ENCODE assay signal across 24 mouse cellular contexts in genomic region chr5:7532686-7533199, GRCm38 (mm10).
DNase-seq lines count a peak whose midpoint lies in the region; ATAC-seq lines count a peak whose summit lies in the region.
"Had no signal": no experiment of that assay in that cellular context is flagged by ENCODE, and none has a peak within 500 bp of the region (broad histone marks: within the 10 kb centered on the region; RNA-seq: fewer than 3 reads in every experiment).

No protein-coding gene starts in this region.

- H3K27ac ChIP-seq in hindbrain, embryonic 11.5 days (ENCODE audit: low read depth, low read length) = no peak overlapping the region
- H3K27ac ChIP-seq in hindbrain, embryonic 10.5 days = no peak overlapping the region
- H3K27ac ChIP-seq in hindbrain, embryonic 14.5 days = no peak overlapping the region
- no peak overlapping the region for H3K27ac ChIP-seq in hindbrain, embryonic 12.5 days
- no peak overlapping the region for H3K27ac ChIP-seq in neural tube, embryonic 14.5 days (ENCODE audit: low read depth, low read length)
- H3K27ac ChIP-seq in neural tube, embryonic 15.5 days (replicated peaks) = no peak overlapping the region
- H3K27ac ChIP-seq: embryonic facial prominence, embryonic 10.5 days; embryonic facial prominence, embryonic 12.5 days had no signal

- H3K9me3 ChIP-seq in hindbrain, embryonic 11.5 days (ENCODE audit: control insufficient read depth, low read length) = no peaks in the 10 kb centered on the region
- H3K9me3 ChIP-seq in hindbrain, embryonic 10.5 days = no peaks in the 10 kb centered on the region
- H3K9me3 ChIP-seq in hindbrain, embryonic 14.5 days (ENCODE audit: control insufficient read depth, low read length) = no peaks in the 10 kb centered on the region
- no peaks in the 10 kb centered on the region for H3K9me3 ChIP-seq in hindbrain, embryonic 12.5 days (replicated peaks)
- no peaks in the 10 kb centered on the region for H3K9me3 ChIP-seq in neural tube, embryonic 14.5 days (ENCODE audit: control insufficient read depth, low read length)
- H3K9me3 ChIP-seq in neural tube, embryonic 15.5 days (replicated peaks) = no peaks in the 10 kb centered on the region
- H3K9me3 ChIP-seq: embryonic facial prominence, embryonic 10.5 days; embryonic facial prominence, embryonic 12.5 days; G1E had no signal

- 95% methylated on average over 1 of the region's 1 CpGs for WGBS in hindbrain, embryonic 11.5 days
- WGBS in hindbrain, embryonic 10.5 days = 85% methylated on average over 1 of the region's 1 CpGs
- 77% methylated on average over 1 of the region's 1 CpGs for WGBS in hindbrain, embryonic 14.5 days
- WGBS in hindbrain, embryonic 12.5 days = 63% methylated on average over 1 of the region's 1 CpGs
- WGBS in neural tube, embryonic 14.5 days = 95% methylated on average over 1 of the region's 1 CpGs
- WGBS in neural tube, embryonic 15.5 days = 85% methylated on average over 1 of the region's 1 CpGs

- no peak for DNase-seq in hindbrain, embryonic 11.5 days (ENCODE audit: low spot score)
- DNase-seq in hindbrain, embryonic 10.5 days (ENCODE audit: low spot score) = no peak
- no peak for DNase-seq in hindbrain, embryonic 14.5 days (ENCODE audit: low spot score)
- no peak for DNase-seq in lung, postnatal 14 days
- DNase-seq: adrenal gland, adult 8-10 months; adrenal gland, postnatal 14 days; adrenal gland, postnatal 36 days; B cell, adult 2 months; cerebellum, adult 11-12 months; cerebellum, adult 2 months; cerebellum, adult 9-10 months; cerebellum, postnatal 10 days; cerebellum, postnatal 25 days had no signal

- H3K9ac ChIP-seq in hindbrain, embryonic 11.5 days (ENCODE audit: low read depth, low read length) = no peak overlapping the region
- no peak overlapping the region for H3K9ac ChIP-seq in hindbrain, embryonic 14.5 days
- H3K9ac ChIP-seq in hindbrain, embryonic 12.5 days = no peak overlapping the region
- H3K9ac ChIP-seq in neural tube, embryonic 14.5 days (replicated peaks; ENCODE audit: low read depth, low read length) = no peak overlapping the region
- H3K9ac ChIP-seq in neural tube, embryonic 15.5 days (replicated peaks) = no peak overlapping the region
- H3K9ac ChIP-seq: embryonic facial prominence, embryonic 12.5 days had no signal

- H3K4me2 ChIP-seq in hindbrain, embryonic 11.5 days (replicated peaks; ENCODE audit: low read depth, low read length) = no peak overlapping the region
- no peak overlapping the region for H3K4me2 ChIP-seq in hindbrain, embryonic 14.5 days (replicated peaks)
- H3K4me2 ChIP-seq in hindbrain, embryonic 12.5 days (replicated peaks) = no peak overlapping the region
- no peak overlapping the region for H3K4me2 ChIP-seq in neural tube, embryonic 14.5 days (ENCODE audit: low read depth, low read length)
- H3K4me2 ChIP-seq in neural tube, embryonic 15.5 days = no peak overlapping the region
- H3K4me2 ChIP-seq: embryonic facial prominence, embryonic 12.5 days had no signal

- H3K36me3 ChIP-seq in hindbrain, embryonic 11.5 days (ENCODE audit: control insufficient read depth, insufficient read depth, low read length) = no peaks in the 10 kb centered on the region
- H3K36me3 ChIP-seq in hindbrain, embryonic 10.5 days = no peaks in the 10 kb centered on the region
- H3K36me3 ChIP-seq in hindbrain, embryonic 14.5 days (replicated peaks; ENCODE audit: control insufficient read depth, insufficient read depth) = no peaks in the 10 kb centered on the region
- H3K36me3 ChIP-seq in hindbrain, embryonic 12.5 days = no peaks in the 10 kb centered on the region
- no peaks in the 10 kb centered on the region for H3K36me3 ChIP-seq in neural tube, embryonic 14.5 days (ENCODE audit: control insufficient read depth, insufficient read depth, low read length)
- no peaks in the 10 kb centered on the region for H3K36me3 ChIP-seq in neural tube, embryonic 15.5 days
- H3K36me3 ChIP-seq: embryonic facial prominence, embryonic 10.5 days; embryonic facial prominence, embryonic 12.5 days; G1E had no signal

- no peak overlapping the region for H3K4me3 ChIP-seq in hindbrain, embryonic 11.5 days (ENCODE audit: low read depth, low read length)
- H3K4me3 ChIP-seq in hindbrain, embryonic 10.5 days = no peak overlapping the region
- no peak overlapping the region for H3K4me3 ChIP-seq in hindbrain, embryonic 14.5 days (replicated peaks; ENCODE audit: low read length)
- no peak overlapping the region for H3K4me3 ChIP-seq in hindbrain, embryonic 12.5 days
- H3K4me3 ChIP-seq in neural tube, embryonic 14.5 days (ENCODE audit: low read depth, low read length) = no peak overlapping the region
- no peak overlapping the region for H3K4me3 ChIP-seq in neural tube, embryonic 15.5 days (replicated peaks)
- H3K4me3 ChIP-seq: embryonic facial prominence, embryonic 10.5 days; embryonic facial prominence, embryonic 12.5 days had no signal

- peak; percentile 54; the same call in 1 of the 2 replicates for ATAC-seq in hindbrain, embryonic 11.5 days (ENCODE audit: low FRiP score)
- 0 out of 2 replicates have a peak, but pooled peaks have one; percentile 27 for ATAC-seq in hindbrain, embryonic 14.5 days (ENCODE audit: low FRiP score)
- ATAC-seq in hindbrain, embryonic 12.5 days (ENCODE audit: low FRiP score) = no peak
- ATAC-seq in neural tube, embryonic 14.5 days (ENCODE audit: low read depth) = peak; percentile 44; the same call in 1 of the 2 replicates
- no peak for ATAC-seq in neural tube, embryonic 15.5 days (ENCODE audit: low FRiP score)
- ATAC-seq: activated CD4-positive, CD25-positive, alpha-beta regulatory T cell, adult 4 months; CD4-positive, CD25-positive, alpha-beta regulatory T cell, adult 4 months; forebrain, embryonic 14.5 days; forebrain, embryonic 16.5 days; Patski had no signal

- no peaks in the 10 kb centered on the region for H3K4me1 ChIP-seq in hindbrain, embryonic 11.5 days (replicated peaks; ENCODE audit: control insufficient read depth, insufficient read depth, low read length)
- H3K4me1 ChIP-seq in hindbrain, embryonic 10.5 days (replicated peaks) = no peaks in the 10 kb centered on the region
- H3K4me1 ChIP-seq in hindbrain, embryonic 14.5 days (replicated peaks; ENCODE audit: control insufficient read depth, insufficient read depth, low read length) = no peaks in the 10 kb centered on the region
- no peaks in the 10 kb centered on the region for H3K4me1 ChIP-seq in hindbrain, embryonic 12.5 days
- H3K4me1 ChIP-seq in neural tube, embryonic 14.5 days (ENCODE audit: control insufficient read depth, insufficient read depth, low read length) = no peaks in the 10 kb centered on the region
- H3K4me1 ChIP-seq in neural tube, embryonic 15.5 days = no peaks in the 10 kb centered on the region
- H3K4me1 ChIP-seq: embryonic facial prominence, embryonic 10.5 days; embryonic facial prominence, embryonic 12.5 days had no signal

- H3K27me3 ChIP-seq in hindbrain, embryonic 11.5 days (ENCODE audit: control insufficient read depth, insufficient read depth, low read length) = no peaks in the 10 kb centered on the region
- no peaks in the 10 kb centered on the region for H3K27me3 ChIP-seq in hindbrain, embryonic 10.5 days (ENCODE audit: insufficient read depth, poor library complexity, severe bottlenecking)
- no peaks in the 10 kb centered on the region for H3K27me3 ChIP-seq in hindbrain, embryonic 14.5 days (ENCODE audit: control insufficient read depth, insufficient read depth, low read length)
- H3K27me3 ChIP-seq in hindbrain, embryonic 12.5 days = no peaks in the 10 kb centered on the region
- H3K27me3 ChIP-seq in neural tube, embryonic 14.5 days (ENCODE audit: control insufficient read depth, insufficient read depth, low read length) = no peaks in the 10 kb centered on the region
- H3K27me3 ChIP-seq in neural tube, embryonic 15.5 days (replicated peaks) = no peaks in the 10 kb centered on the region
- H3K27me3 ChIP-seq: embryonic facial prominence, embryonic 12.5 days; Patski had no signal

Comparison
In these comparisons a context has a peak if more than half of its experiments do, and no peak if none do; other contexts are left out.
1. ATAC-seq: peak in hindbrain, embryonic 11.5 days (single experiment), hindbrain, embryonic 14.5 days (single experiment) and neural tube, embryonic 14.5 days (single experiment); none in hindbrain, embryonic 12.5 days (single experiment) and neural tube, embryonic 15.5 days (single experiment).